15 mouse cellular contexts compared by ENCODE assay signal in the genomic region with DNA sequence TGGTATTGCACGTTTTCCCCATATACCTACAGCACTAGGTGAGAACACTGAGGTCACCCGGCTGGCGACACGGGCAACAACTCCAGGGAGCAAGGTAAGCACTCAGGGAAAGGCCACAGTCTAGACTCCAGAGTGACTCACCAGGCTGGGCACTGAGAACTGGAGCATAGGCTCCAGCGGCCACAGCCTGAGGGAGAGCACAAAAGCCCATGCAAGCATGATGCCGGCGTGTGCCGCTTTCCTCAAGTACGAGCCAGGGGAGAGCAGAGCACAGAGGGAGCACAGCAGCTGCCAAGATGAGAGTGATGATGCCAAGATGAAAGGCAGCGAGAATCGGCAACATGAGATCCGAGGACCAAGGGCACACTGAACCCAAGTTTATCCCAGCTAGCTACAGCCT. TPM values are rescaled to one million over a fixed set of nuclear protein-coding genes. Genes with fewer than 3 reads are reported as not detected.
A peak's percentile ranks its signal among the peaks of the same experiment; 100 is the strongest.
DNase-seq lines count a peak whose midpoint lies in the region; ATAC-seq and TF ChIP-seq lines count a peak whose summit lies in the region.
"Had no signal": no experiment of that assay in that cellular context is flagged by ENCODE, and none has a peak within 500 bp of the region (broad histone marks: within the 10 kb centered on the region; RNA-seq: fewer than 3 reads in every experiment).

No protein-coding gene starts in this region.

- ATAC-seq in heart, embryonic 12.5 days (ENCODE audit: insufficient number of reproducible peaks, low FRiP score) = no peak
- ATAC-seq: midbrain, embryonic 15.5 days had no signal

- in situ Hi-C loops in ES-E14 (cut with MboI; ENCODE audit: low sequenced_read_pairs in 2 of 2, unreplicated experiment in 2 of 2) = no loop called here

- no peak overlapping the region for H3K4me3 ChIP-seq in heart, embryonic 12.5 days
- H3K4me3 ChIP-seq in ES-E14 (ENCODE audit: insufficient read depth in 1 of 2, low read depth in 1 of 2, low read length in 2 of 2, poor library complexity in 1 of 2, severe bottlenecking in 1 of 2) = no peak overlapping the region
- no peak overlapping the region for H3K4me3 ChIP-seq in left cerebral cortex, adult 2 months
- H3K4me3 ChIP-seq: midbrain, embryonic 15.5 days; neural tube, embryonic 13.5 days had no signal

- peak; percentile 29 to 32 for DNase-seq in cerebellum, adult 18-20 months
- DNase-seq in cerebellum, postnatal 36 days = no peak
- DNase-seq in heart, adult 11 months = peak; percentile 79
- DNase-seq in ES-E14 (ENCODE audit: low read depth, low spot score) = no peak
- DNase-seq in brain, adult 2 months (ENCODE audit: low read depth, low spot score) = peak; percentile 63
- no peak for DNase-seq in testis, postnatal 14 days (ENCODE audit: low spot score)
- DNase-seq in left cerebral cortex, adult 2 months (ENCODE audit: extremely low spot score in 1 of 2, low spot score in 2 of 2) = no peak
- DNase-seq: gastrocnemius, postnatal 10 days; lung, postnatal 36 days; right cerebral cortex, adult 18-20 months; thymus, adult 18-20 months had no signal

- no peak overlapping the region for H3K27ac ChIP-seq in heart, embryonic 12.5 days (ENCODE audit: poor library complexity, severe bottlenecking)
- peak overlapping the region; percentile 15; the same call in 1 of the 2 replicates for H3K27ac ChIP-seq in ES-E14 (ENCODE audit: insufficient read depth, low read depth, low read length, poor library complexity, severe bottlenecking)
- no peak overlapping the region for H3K27ac ChIP-seq in left cerebral cortex, adult 2 months
- H3K27ac ChIP-seq: liver, embryonic 14.5 days; midbrain, embryonic 15.5 days; neural tube, embryonic 13.5 days had no signal

- H3K36me3 ChIP-seq in heart, embryonic 12.5 days = peaks cover 54% of the 10 kb centered on the region
- peaks cover 29% of the 10 kb centered on the region; the same call in 1 of the 2 replicates for H3K36me3 ChIP-seq in ES-E14 (ENCODE audit: control insufficient read depth, insufficient read depth, low read length, poor library complexity, severe bottlenecking)
- H3K36me3 ChIP-seq: midbrain, embryonic 15.5 days had no signal

- no peaks in the 10 kb centered on the region for H3K9me3 ChIP-seq in heart, embryonic 12.5 days (replicated peaks)
- H3K9me3 ChIP-seq in ES-E14 (ENCODE audit: control insufficient read depth, insufficient read depth, low read depth, low read length) = no peaks in the 10 kb centered on the region
- H3K9me3 ChIP-seq: midbrain, embryonic 15.5 days; neural tube, embryonic 13.5 days had no signal

- no peak overlapping the region for H3K4me2 ChIP-seq in heart, embryonic 12.5 days
- H3K4me2 ChIP-seq: midbrain, embryonic 15.5 days; neural tube, embryonic 13.5 days had no signal

- no peak for TF ChIP-seq CTCF in left cerebral cortex, adult 2 months (IDR thresholded peaks at IDR 0.05)

- intact Hi-C loops in left cerebral cortex, adult 2 months (cut with DNase I) = no loop called here

- peaks cover 25% of the 10 kb centered on the region for H3K4me1 ChIP-seq in heart, embryonic 12.5 days (replicated peaks)
- peaks cover 0 to 16% of the 10 kb centered on the region in 2 experiments; a peak in 2 of 4 replicates for H3K4me1 ChIP-seq in ES-E14 (ENCODE audit: control insufficient read depth in 2 of 2, insufficient read depth in 2 of 2, low read length in 2 of 2, poor library complexity in 1 of 2)

- no peaks in the 10 kb centered on the region for H3K27me3 ChIP-seq in heart, embryonic 12.5 days (replicated peaks)
- H3K27me3 ChIP-seq: midbrain, embryonic 15.5 days; neural tube, embryonic 13.5 days had no signal

- H3K9ac ChIP-seq in heart, embryonic 12.5 days = no peak overlapping the region
- H3K9ac ChIP-seq in ES-E14 (ENCODE audit: insufficient read depth, low read depth, low read length, poor library complexity, severe bottlenecking) = no peak overlapping the region
- H3K9ac ChIP-seq: liver, embryonic 14.5 days; midbrain, embryonic 15.5 days; neural tube, embryonic 13.5 days had no signal

- 83% methylated on average over 12 of the region's 12 CpGs for WGBS in heart, embryonic 12.5 days

TF ChIP-seq in ES-E14, 5 proteins besides CTCF, POLR2A, EP300 and RAD21:
- TF ChIP-seq MAFK (IDR thresholded peaks at IDR 0.05; ENCODE audit: insufficient read depth, low read depth, low read length) = no peak
- TF ChIP-seq ZNF384 (IDR thresholded peaks at IDR 0.05; ENCODE audit: low read depth, low read length) = no peak
- no peak for TF ChIP-seq ZC3H11A (IDR thresholded peaks at IDR 0.05; ENCODE audit: borderline replicate concordance, low read depth, low read length)
- TF ChIP-seq CHD2 (IDR thresholded peaks at IDR 0.05; ENCODE audit: low read depth, low read length) = no peak
- no peak for TF ChIP-seq HCFC1 (IDR thresholded peaks at IDR 0.05; ENCODE audit: borderline replicate concordance, insufficient read depth, low read length)
TF ChIP-seq in ES-E14: peak in this region for 0.

RNA-seq across cellular contexts. Expression of gene Ndufaf8, which starts 23.4 kb away (rescaled TPM):
- polyA plus RNA-seq in heart, embryonic 12.5 days (2016; fragmentation: Nextera tagmentation; extraction: Ambion mirVana) = 73.9 and 79.2 TPM in 2 replicates
- total RNA-seq in ES-E14 (2012; rRNA removed) = 48.8 and 49.3 TPM in 2 replicates
- total RNA-seq in left cerebral cortex, adult 2 months (2021) = 10 to 100 TPM; 33.7 to 38.6 TPM

RNA-seq across cellular contexts. Expression of gene Tepsin, which starts 23.6 kb away (rescaled TPM):
- polyA plus RNA-seq in heart, embryonic 12.5 days (2016; fragmentation: Nextera tagmentation; extraction: Ambion mirVana) = 15.5 and 16.8 TPM in 2 replicates
- 26.5 and 37.1 TPM in 2 replicates for total RNA-seq in ES-E14 (2012; rRNA removed)
- 10 to 100 TPM; 15.9 to 16.9 TPM for total RNA-seq in left cerebral cortex, adult 2 months (2021)

RNA-seq across cellular contexts. Expression of gene Slc38a10, which starts 29.0 kb away (rescaled TPM):
- polyA plus RNA-seq in heart, embryonic 12.5 days (2016; fragmentation: Nextera tagmentation; extraction: Ambion mirVana) = 114 and 117 TPM in 2 replicates
- total RNA-seq in ES-E14 (2012; rRNA removed) = 146 and 216 TPM in 2 replicates
- 10 to 100 TPM; 81.0 to 82.4 TPM for total RNA-seq in left cerebral cortex, adult 2 months (2021)

RNA-seq across cellular contexts. Expression of gene Cep131, which starts 35.5 kb away (rescaled TPM):
- 18.7 and 19.2 TPM in 2 replicates for polyA plus RNA-seq in heart, embryonic 12.5 days (2016; fragmentation: Nextera tagmentation; extraction: Ambion mirVana)
- 24.0 and 43.4 TPM in 2 replicates for total RNA-seq in ES-E14 (2012; rRNA removed)
- 10 to 100 TPM; 33.8 to 37.1 TPM for total RNA-seq in left cerebral cortex, adult 2 months (2021)

Comparison
In these comparisons a context has a peak if more than half of its experiments do, and no peak if none do; other contexts are left out.
1. DNase-seq: peak in cerebellum, adult 18-20 months (2 of 2), heart, adult 11 months (single experiment) and brain, adult 2 months (single experiment); none in cerebellum, postnatal 36 days (0 of 2), ES-E14 (single experiment), testis, postnatal 14 days (single experiment) and left cerebral cortex, adult 2 months (0 of 2).